Mouse (Mus musculus) v-Abl transformed pro-B cells (cell line): ENCODE measurements around the gene Map7.

Source experiments
- in situ Hi-C, 2 experiments: fragments of 400-800 bp; cut with MboI; formaldehyde crosslinking; loops; one replicate each; pipeline ENCODE4 v1.15.1; 2025; ENCODE audit not compliant: unreplicated experiment in 2 of 2

The Map7 gene

DNA sequence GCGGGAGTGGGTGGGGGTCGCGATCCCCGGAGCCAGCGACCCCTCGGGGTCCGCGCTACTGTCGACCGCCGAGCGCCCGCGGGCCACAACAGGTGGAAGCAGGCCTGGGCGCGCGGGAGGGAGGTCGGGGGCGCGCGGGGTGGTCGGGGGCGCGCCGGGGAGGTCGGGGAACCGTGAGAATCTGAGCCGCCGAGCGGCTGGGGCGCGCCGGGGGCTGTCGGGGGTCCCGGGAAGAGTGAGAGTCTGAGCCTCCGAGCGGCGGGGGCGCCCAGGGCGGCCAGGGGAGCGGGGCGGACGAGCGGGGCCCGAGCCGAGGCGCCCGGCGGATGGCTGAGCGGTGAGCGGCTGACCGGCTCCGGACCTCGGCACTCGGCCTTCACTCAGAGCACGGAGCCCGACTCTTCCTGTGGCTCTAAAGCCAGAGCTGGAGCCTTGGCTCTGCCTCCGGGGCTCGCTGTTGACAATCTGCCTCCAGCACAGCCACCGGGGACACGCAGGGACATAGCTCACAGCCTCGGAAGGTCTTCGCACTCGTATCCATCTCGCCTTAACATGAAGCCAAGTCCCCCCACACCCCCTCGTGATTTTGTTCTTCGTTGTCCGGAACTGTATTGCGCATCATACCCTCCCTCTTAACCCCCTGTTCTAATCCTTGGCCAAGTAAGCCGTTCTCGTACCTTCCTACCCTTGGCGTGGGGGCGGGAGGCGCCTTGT lies 1.0 kb downstream of the Map7 start:
- in situ Hi-C loops: loop anchor here (25.0 kb wide), 2 partner anchors 788 to 912 kb away; no protein-coding TSS in a partner anchor

GRCm38 (mm10) chr10:20149835-20150355 lies 1.6 kb downstream of the Map7 start:
- in situ Hi-C loops: loop anchor here (25.0 kb wide), 2 partner anchors 787 to 913 kb away; no protein-coding TSS in a partner anchor

GRCm38 (mm10) chr10:20152131-20152530 lies 3.9 kb downstream of the Map7 start:
- in situ Hi-C loops: no loop called here

DNA sequence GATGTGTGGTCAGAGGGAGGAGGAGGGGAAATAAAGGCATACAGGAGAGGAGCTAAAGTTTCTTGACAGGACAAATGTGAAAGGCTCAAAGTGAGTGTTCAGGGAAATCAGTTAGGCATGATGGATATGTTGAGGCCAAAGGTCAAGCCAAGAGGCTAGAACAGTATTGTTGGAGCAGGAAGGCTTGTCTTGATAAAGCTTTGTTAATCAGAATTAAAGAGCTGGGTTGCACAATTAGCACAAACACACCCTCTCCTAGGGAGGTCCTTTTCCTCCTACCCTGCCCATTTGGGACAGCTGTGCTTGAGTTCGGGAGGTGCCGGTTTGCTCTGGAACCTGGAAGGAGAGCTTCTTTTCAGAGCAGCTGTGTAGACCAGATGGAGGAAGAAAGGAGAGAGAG lies 5.2 kb downstream of the Map7 start:
- in situ Hi-C loops: no loop called here

GRCm38 (mm10) chr10:20155401-20155800 lies 7.1 kb downstream of the Map7 start:
- in situ Hi-C loops: no loop called here

GRCm38 (mm10) chr10:20157021-20157726 lies 8.9 kb downstream of the Map7 start:
- in situ Hi-C loops: no loop called here

DNA sequence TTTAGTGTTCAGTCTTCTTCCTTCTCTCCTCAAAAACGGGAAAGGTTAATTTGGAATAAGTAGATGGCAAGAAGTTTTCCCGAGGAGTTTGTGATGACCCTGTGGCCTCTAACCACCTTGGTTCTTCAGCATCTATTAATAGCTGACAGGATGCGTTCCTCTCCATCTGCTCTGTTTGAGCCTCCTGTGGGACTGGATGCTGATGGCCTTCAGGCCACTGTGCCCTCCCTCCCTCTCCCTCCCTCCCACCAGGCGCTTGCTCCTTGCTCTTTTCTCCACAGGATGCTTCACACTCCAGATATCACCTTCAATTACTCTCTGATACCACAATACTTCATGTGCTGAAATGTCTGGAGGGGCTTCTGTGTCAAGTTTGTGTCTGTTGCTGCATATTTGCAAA lies 10.5 kb downstream of the Map7 start:
- in situ Hi-C loops: no loop called here

- in situ Hi-C loops: no loop called here
Observed at GRCm38 (mm10) chr10:20159308-20159707, 11.0 kb downstream of the Map7 start.

DNA sequence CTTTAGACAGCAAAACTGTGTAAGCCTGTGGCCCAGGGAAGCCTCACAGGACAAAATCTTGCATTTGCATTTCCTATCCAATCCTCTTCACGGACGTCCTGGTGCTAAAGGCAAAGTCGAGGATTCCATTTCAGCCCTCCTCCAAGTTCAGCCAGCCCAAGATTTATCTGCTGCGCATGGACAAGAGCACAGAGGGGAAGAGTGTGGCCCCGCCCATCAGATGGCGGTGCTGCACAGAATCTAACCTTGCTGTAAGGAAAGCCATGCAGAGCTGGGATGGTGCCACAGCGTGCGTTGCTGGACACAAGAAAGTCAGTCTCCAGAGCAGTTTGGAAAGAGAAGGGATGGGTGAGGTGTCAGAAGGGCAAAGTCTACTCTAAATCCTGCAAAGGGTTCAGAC lies 12.6 kb downstream of the Map7 start:
- in situ Hi-C loops: no loop called here

DNA sequence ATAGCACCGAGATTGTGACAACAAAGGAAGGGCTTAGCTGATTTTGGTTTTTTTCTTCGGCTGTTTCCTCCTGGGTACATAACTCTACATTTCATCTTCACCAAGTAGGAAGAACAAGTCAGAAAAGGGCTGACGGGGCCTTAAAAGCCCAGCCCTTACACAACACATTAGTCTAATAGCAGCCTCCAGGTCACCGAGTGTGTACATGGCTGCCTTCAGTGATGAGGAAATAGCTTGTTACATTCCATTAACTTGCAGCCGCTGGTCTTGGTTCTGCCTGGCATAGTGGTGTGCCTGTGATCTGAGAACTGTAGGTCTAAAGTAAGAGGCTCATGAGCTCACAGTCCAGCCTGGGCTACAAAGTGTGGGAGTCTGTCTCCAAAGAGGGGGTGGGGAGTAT lies 16.5 kb downstream of the Map7 start:
- in situ Hi-C loops: no loop called here

DNA sequence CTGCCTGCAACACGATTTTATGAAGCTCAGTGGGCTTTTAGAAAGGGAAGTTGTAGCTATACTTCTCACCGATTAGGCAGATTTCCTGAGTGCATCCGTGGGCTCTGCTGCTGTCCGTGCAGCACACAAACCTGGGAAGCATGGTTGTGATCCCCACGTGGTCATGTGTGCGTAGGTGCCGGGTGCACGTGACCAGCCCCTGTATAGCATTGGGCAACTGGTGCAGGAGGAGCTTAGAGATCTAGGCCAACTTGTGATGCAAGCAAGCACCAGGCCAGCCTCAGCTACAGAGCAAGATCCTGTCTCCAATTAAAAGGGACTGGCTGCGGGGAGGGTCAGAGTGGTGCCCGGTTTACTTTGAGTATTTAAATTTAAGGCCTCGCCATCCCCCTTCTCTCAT lies 18.5 kb downstream of the Map7 start:
- in situ Hi-C loops: no loop called here

GRCm38 (mm10) chr10:20167467-20167866 lies 19.2 kb downstream of the Map7 start:
- in situ Hi-C loops: no loop called here

DNA sequence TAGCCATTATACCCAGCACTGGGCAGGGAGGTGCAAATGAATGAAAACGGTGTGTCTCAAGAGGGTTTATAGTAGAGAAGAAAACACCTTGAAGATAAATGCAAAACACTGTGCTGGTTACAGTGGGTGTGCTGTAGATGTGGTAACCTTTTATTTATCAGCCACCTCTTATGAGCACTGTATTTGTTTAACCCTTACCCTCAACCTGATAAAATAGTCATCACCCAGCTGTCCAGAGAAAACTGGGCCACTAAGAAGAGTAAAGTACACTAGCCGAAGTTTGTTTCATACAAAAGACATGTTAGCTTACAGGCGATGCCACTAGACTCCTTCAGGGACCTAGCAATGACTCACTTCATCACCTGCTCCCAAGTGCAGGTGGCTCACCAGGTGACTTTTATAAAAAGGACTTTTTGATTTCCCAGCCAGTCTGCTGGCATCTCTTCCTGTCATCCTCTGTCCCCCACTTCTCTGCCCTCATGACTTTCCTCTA lies 21.0 kb downstream of the Map7 start:
- in situ Hi-C loops: no loop called here

GRCm38 (mm10) chr10:20169927-20170604 lies 21.8 kb downstream of the Map7 start:
- in situ Hi-C loops: no loop called here

GRCm38 (mm10) chr10:20170605-20171088 lies 22.4 kb downstream of the Map7 start:
- in situ Hi-C loops: no loop called here

- in situ Hi-C loops: no loop called here
Observed at GRCm38 (mm10) chr10:20171209-20171608, 22.9 kb downstream of the Map7 start.

DNA sequence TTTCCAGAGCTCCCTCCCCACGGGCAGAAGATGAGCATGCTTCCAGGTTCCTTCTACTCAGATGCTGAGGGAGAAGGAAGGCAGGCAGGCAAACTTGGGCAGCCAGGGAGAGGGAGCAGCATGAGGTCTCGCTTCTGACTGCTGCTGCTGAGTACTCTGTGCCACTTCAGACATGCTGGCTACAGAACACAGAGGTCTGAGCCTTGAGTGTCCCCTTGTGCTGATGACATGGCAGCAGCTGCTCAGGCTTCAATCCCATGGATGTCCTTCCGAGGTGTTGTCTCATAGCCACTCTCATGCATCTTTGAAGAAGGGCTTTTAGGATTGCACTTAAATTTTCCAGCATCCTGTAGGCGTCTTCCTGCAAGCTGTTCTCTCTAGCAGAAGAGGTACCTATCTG lies 23.5 kb downstream of the Map7 start:
- in situ Hi-C loops: no loop called here

GRCm38 (mm10) chr10:20173733-20174132 lies 25.5 kb downstream of the Map7 start:
- in situ Hi-C loops: no loop called here

DNA sequence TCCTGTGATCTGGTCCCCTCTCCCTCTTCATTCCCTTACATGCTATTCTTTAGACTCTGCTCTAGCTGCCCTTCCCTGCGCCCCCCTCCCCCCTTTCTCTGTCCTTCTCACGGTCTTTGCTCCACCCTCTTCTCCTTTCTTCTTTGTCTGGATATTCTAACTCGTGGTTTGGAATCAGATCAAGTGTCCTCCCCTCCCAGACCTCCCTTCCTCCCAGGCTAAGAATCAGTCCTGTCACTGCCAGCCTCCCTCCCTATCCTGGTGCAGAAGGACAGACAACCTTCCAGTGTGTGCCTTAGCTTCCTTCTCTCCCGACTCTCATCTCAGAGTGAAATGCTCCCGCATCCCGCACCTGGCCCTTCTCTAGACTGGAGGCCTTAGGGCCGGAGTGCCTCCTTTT lies 27.8 kb downstream of the Map7 start:
- in situ Hi-C loops: no loop called here

GRCm38 (mm10) chr10:20178807-20179605 lies 30.7 kb downstream of the Map7 start:
- in situ Hi-C loops: no loop called here
